Mouse (Mus musculus): ENCODE data around the gene Rbm47.

The Rbm47 gene

DNA sequence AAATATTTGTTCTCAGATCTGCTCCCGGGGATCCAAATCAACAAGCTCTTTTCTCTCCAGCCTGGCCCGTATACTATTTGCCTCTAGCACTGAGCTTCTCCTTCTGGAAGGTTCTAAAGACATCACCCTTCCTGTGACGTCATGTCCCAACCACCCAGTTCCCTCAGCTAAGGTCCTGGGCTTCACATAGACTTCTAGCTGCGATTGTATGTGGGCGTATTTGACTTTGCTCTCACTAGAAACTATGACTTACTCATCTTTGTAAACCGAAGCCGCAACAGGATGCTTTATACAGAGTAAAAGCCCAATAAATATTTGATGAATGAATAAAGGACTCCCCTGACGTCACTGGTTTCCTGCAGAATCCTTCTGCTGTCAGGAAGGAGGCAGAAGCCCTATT is 7.2 kb downstream of the Rbm47 start:
- DNase-seq (ENCODE audit: low spot score in 2 of 2) = no peak

DNA sequence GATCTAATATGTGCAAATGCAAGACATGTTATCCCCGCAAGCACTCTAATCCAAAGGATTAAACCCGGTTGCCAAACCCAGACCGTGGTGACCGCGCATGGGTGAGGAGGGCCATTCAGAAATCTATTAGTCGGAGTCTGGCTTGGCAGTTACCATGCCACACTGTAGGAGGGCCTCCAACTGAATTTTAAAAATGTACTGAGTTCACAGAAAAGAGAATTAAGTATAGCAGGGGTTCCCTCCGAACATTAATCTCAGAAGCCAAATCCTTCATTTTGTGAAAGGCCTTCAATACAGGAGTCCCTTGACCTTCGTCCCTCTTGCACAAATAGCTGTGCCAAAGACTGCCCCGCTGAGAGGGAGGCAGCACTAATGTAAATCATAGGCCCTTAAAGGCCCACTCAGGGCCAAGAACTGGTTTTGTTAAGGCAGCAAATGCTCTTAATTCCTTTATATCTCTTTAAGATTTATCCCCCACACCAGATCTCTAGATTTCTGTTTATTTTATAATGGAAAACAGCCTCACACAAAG is 16.4 kb downstream of the Rbm47 start:
- DNase-seq (ENCODE audit: low spot score in 2 of 2) = no peak

DNA sequence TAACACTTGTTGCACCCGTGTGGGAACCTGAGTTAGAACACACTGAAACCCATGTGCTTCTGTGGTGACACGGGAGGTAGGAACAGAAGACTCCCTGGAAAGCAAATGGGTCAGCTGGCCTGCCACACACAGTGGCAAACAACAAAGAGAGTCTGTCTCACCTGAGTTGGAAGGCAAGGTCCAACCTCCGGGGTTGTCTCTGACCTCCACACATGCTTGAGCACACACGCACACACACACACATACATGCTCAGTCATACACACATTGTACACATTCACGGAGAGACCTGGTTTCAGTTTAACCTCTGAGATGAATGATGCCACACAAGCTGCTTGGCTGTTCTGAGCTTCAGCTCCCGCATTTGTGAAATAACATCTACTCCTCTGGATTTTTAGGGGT is 18.3 kb downstream of the Rbm47 start:
- DNase-seq (ENCODE audit: low spot score in 2 of 2) = no peak

- no peak for DNase-seq (ENCODE audit: low spot score in 2 of 2)
Observed at GRCm38 (mm10) chr5:66153486-66153885, 19.4 kb downstream of the Rbm47 start.

- DNase-seq (ENCODE audit: low spot score in 2 of 2) = peak in 1 of 2 experiments; percentile 42
Observed at GRCm38 (mm10) chr5:66151301-66152188, 21.4 kb downstream of the Rbm47 start.

DNA sequence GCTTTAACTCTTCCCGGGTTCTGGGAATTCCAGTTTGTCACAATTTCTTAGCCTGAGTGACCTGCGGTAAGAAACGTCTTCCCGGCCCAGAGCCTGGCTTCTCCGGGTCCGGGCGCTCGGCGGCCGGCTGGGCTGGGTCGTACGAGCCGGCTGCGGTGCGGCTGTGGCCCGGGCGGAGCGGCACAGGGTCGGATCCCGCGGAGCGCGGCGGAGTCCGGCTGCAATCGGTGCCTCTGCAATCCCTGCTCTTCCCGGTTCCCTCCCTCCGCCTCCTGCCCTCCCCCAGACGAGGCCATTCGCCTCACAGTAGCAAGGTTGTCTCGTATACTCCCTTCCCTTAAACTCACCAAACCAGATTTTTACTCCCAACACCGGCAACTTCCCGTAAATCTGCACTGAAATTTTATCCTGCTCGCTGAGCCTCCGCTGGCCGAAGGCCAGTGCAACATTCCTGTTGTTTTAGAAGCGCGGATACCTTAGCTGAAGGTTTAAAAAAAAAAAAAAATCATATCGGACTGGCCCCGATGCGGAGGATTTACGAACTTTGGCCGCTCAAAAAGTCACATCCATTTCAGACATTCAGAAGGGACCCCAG is 22.1 kb downstream of the Rbm47 start:
- DNase-seq (ENCODE audit: low spot score in 2 of 2) = peak in 1 of 2 experiments; percentile 60

DNA sequence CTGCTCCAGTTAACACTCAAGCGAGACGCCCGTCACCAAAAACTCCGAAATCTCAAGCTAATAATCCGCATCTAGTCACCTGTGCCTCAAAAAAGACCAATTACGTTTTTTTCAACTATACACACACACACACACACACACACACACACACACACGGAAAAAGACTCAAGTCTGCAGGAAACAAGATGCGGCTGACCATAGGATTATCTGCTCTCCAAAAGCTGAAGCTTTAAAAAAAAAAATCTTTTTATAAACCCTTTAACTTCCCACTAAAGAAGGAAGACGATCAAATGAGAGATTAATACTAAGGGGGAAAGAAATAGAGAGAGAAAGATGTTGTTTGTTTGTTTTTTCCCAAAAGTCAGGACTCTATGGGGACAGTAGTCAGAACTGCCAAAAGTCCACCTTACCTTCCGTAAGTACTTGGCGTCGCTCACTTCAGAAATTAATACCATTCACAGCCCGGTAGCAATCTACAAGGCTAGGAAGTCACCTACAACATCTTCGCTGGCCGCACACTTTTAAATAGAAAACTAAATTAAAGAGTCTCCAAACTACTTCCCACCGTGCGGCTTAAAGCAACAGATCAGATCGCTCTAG is 22.7 kb downstream of the Rbm47 start:
- no peak for DNase-seq (ENCODE audit: low spot score in 2 of 2)

DNA sequence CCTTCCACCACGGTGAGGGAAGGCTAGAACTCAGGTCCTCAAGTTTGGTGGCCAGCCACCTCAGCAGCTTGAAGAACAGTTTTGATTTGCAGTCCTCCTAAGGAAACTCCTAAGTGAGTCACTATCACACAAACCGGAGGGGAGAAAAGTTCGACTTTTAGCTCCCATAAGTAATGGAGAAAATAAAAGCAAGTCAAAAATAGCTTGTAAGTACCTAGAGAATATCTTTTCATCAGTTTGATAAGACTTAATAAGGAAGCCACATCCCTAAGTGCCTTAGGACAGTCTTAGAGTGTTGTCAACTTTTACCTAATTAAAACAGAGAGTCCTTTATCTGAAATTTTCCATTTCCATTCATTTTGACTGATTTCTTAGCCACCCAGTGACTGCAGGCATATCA is 23.3 kb downstream of the Rbm47 start:
- no peak for DNase-seq (ENCODE audit: low spot score in 2 of 2)

DNA sequence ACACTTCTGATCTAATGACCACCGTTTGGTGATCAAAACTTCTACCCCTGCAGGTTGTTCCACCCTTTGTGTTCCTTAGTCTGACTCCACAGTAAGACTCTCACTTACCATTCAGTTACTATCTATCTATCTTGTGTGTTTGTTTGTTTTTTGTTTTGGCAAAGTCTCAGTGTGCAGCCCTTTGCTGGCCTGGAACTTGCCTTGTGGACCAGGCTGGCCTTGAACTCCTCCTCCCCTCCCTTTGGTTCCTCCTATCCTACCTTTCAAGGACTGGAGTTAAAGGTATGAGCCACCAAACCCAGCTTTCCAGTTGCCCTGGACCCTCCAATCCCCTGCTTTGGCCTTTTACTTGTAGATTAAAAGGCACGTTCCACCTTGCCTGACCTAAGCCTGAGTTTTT is 23.8 kb downstream of the Rbm47 start:
- no peak for DNase-seq (ENCODE audit: low spot score in 2 of 2)

- no peak for DNase-seq (ENCODE audit: low spot score in 2 of 2)
Observed at GRCm38 (mm10) chr5:66147313-66147712, 25.6 kb downstream of the Rbm47 start.

DNA sequence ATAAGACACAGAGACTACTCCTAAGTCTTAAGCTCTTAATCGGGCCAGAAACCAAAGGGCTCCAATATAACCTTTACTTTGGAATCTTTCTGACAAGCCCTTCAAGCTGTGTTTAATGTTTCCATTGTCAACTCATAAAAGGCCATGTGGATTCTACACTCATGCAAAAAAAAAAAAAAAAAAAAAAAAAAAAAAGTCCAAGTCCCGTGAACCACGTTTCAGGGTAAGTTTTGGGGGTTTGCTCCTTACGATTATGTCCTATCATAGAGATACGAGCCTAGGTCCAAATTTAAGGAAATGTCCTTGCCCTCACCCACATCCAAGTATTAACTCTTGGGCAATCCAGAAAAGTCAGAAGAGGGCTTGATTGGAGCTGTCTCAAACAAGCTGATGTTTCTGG is 27.3 kb downstream of the Rbm47 start:
- DNase-seq (ENCODE audit: low spot score in 2 of 2) = no peak

GRCm38 (mm10) chr5:66143093-66144032 is 29.6 kb downstream of the Rbm47 start:
- no peak for DNase-seq (ENCODE audit: low spot score in 2 of 2)

DNA sequence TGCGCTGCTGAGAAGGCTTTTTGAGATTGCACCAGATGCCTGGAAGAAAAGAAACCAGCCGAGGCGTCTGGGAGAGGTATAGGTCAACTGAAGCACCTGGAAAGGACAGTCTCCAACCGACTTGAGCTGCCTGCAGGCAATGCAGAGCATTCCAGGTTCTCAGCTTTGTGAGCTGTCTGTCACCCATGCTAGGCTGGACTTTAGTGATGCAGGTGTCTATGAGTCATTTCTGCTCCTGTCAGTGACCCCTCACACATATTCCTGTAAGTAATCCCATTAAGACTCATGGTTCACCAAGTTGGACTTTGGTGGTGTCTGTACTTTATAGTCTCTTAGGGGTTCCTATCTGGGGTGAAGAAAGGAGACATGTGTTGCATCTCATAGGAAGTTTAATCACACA is 31.4 kb downstream of the Rbm47 start:
- DNase-seq (ENCODE audit: low spot score in 2 of 2) = no peak

DNA sequence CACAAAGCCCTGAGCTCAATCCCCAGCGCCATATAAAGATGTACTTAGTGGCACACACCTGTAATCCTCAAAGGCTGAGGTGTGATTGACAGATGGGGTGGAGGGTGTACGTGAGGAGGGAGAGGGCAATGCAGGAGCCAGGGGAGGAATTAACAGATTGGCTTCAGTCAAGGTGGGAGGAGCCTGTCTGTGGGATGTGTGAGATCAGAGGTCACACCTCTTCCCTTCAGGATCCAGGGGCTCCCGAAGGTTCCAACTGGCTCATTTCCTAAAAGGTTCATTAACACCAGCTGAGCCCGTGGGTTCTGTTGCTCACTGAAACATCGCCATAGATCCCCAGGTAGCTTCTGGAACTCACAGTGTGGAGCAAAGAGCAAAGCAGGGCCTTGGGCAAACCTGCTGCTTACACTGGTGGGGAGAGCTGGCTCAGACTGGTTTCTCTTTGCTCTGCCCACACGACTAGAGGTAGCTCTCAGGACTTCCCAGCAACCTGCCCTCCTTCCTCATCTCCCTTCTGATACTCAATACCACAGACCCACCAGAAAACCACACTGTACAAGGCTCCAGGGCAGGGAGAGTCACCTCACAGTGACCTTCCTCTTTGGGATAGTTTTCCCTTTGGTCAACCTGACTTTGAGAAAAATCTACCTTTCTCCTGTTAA is 33.2 kb downstream of the Rbm47 start:
- DNase-seq (ENCODE audit: low spot score in 2 of 2) = no peak

- DNase-seq (ENCODE audit: low spot score in 2 of 2) = no peak
Observed at GRCm38 (mm10) chr5:66139171-66139570, 33.7 kb downstream of the Rbm47 start.

DNA sequence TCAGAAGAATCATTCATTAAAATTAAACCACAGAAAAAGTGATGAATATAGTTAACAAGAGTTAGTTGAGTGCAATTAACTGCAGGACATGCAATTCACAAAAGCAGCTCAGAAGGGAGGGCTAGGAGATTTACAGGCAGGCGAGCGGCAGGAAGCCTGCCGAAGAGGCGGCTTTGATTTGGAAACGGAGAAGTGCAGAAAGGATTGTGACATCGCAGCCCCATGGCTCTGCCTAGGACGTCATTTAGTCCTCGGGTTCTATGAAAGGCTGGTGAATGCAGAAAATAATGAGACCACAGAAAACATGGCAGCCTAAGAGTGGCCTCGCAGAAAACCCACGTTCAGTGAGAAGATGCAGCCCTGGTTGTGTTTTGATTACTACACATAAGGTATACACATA is 34.3 kb downstream of the Rbm47 start:
- DNase-seq (ENCODE audit: low spot score in 2 of 2) = no peak

DNA sequence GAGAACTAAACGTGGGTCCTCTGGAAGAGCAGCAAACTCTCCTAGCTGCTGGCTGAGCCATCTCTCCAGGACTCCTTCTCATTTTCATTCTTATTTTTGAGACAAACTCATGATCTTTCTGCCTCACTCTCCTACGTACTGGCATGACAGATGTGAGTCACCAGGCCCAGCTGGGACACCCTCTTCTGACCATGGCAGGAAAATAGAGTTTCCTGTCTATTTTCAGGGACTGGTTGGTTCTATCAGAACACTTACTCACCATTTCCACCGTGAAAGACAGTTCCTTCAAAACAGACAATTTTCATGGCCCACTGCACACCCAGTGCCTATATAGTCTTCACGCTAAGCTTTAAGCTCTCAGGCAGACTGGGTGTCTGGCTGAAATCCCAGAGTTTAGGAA is 35.7 kb downstream of the Rbm47 start:
- no peak for DNase-seq (ENCODE audit: low spot score in 2 of 2)

- no peak for DNase-seq (ENCODE audit: low spot score in 2 of 2)
Observed at GRCm38 (mm10) chr5:66135853-66136210, 37.1 kb downstream of the Rbm47 start.

GRCm38 (mm10) chr5:66135161-66135852 is 37.6 kb downstream of the Rbm47 start:
- no peak for DNase-seq (ENCODE audit: low spot score in 2 of 2)

GRCm38 (mm10) chr5:66134578-66134977 is 38.3 kb downstream of the Rbm47 start:
- no peak for DNase-seq (ENCODE audit: low spot score in 2 of 2)

GRCm38 (mm10) chr5:66128948-66129347 is 44.0 kb downstream of the Rbm47 start:
- no peak for DNase-seq (ENCODE audit: low spot score in 2 of 2)

Measured in urinary bladder, postnatal 4 days (tissue).